Mouse (Mus musculus) spleen, postnatal 10 days (tissue): ENCODE measurements at regions not wholly inside any gene's neighbourhood (a gene's known extent, or its start where the extent isn't known, plus 50 kb on each side); places are given as distances from the start of the nearest gene placed in this dataset.

Experiments
- DNase-seq, 2 experiments: peaks; one replicate each; pipeline ENCODE4 v3.0.0; 2021 to 2022; ENCODE audit warnings: low spot score in 2 of 2

GRCm38 (mm10) chr13:102255401-102256371, 437.7 kb upstream of the Cd180 start:
- no peak for DNase-seq

GRCm38 (mm10) chr13:102258207-102258606, 435.2 kb upstream of the Cd180 start:
- no peak for DNase-seq

GRCm38 (mm10) chr13:102273818-102274217, 419.5 kb upstream of the Cd180 start:
- DNase-seq: no peak

GRCm38 (mm10) chr13:102275296-102275695, 418.1 kb upstream of the Cd180 start:
- no peak for DNase-seq

GRCm38 (mm10) chr13:102276885-102277284, 416.5 kb upstream of the Cd180 start:
- DNase-seq: no peak

- no peak for DNase-seq
Observed at GRCm38 (mm10) chr13:102280198-102280597, 413.2 kb upstream of the Cd180 start.

- no peak for DNase-seq
Observed at GRCm38 (mm10) chr13:102294451-102294850, 398.9 kb upstream of the Cd180 start.

GRCm38 (mm10) chr13:102295079-102295478, 398.3 kb upstream of the Cd180 start:
- no peak for DNase-seq

- no peak for DNase-seq
Observed at GRCm38 (mm10) chr13:102307983-102308382, 385.4 kb upstream of the Cd180 start.

GRCm38 (mm10) chr13:102312096-102312495, 381.3 kb upstream of the Cd180 start:
- no peak for DNase-seq

- no peak for DNase-seq
Observed at GRCm38 (mm10) chr13:102315921-102316692, 377.3 kb upstream of the Cd180 start.

GRCm38 (mm10) chr13:102318891-102319404, 374.4 kb upstream of the Cd180 start:
- DNase-seq: no peak

GRCm38 (mm10) chr13:102319453-102319852, 373.9 kb upstream of the Cd180 start:
- no peak for DNase-seq

- no peak for DNase-seq
Observed at GRCm38 (mm10) chr13:102323876-102324275, 369.5 kb upstream of the Cd180 start.

GRCm38 (mm10) chr13:102326003-102326402, 367.4 kb upstream of the Cd180 start:
- no peak for DNase-seq

- no peak for DNase-seq
Observed at GRCm38 (mm10) chr13:102326544-102326943, 366.8 kb upstream of the Cd180 start.

- no peak for DNase-seq
Observed at GRCm38 (mm10) chr13:102333667-102334066, 359.7 kb upstream of the Cd180 start.

- no peak for DNase-seq
Observed at GRCm38 (mm10) chr13:102334131-102334534, 359.2 kb upstream of the Cd180 start.

- no peak for DNase-seq
Observed at GRCm38 (mm10) chr13:102343236-102343635, 350.1 kb upstream of the Cd180 start.

- DNase-seq: no peak
Observed at GRCm38 (mm10) chr13:102344606-102345269, 348.6 kb upstream of the Cd180 start.

- DNase-seq: no peak
Observed at GRCm38 (mm10) chr13:102349493-102349892, 343.9 kb upstream of the Cd180 start.
